Mouse (Mus musculus): ENCODE measurements around the gene Map3k5.

GRCm38 (mm10) chr10:19966597-19966996 is 32.3 kb downstream of the Map3k5 start:
- TF ChIP-seq CTCF (IDR thresholded peaks at IDR 0.05; ENCODE audit: extremely low read depth, insufficient read length, insufficient replicate concordance, low read depth, low read length), result no peak
- TF ChIP-seq POLR2A (IDR thresholded peaks at IDR 0.05; ENCODE audit: low read depth, low read length), result no peak
